Mouse (Mus musculus): ENCODE results near the gene Rgs4.

The Rgs4 gene

DNA sequence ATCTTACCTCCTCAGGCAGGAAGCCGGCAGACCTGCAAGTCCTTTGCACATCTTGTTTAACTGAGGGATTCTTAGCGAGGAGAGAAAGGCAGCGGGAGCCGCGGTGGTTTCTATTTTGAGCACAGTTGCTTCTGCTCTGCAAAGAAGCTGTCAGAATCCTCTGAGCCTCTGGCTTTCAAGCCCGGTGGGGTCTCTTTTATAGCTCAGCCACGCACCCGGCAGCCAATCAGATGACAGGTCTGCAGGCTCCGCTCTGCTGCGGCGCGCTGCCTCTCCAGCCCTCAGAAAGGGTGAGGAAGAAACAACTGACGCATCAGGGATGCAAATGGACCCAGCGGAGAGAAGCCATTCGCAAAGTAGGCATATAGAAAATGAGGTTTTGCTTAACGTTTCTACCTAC lies at the start of gene Rgs4:
TSS of gene Rgs4 (minus strand) at position 170 of the 400 bp plus-strand sequence.
- DNase-seq (ENCODE audit: low read depth), result no peak

DNA sequence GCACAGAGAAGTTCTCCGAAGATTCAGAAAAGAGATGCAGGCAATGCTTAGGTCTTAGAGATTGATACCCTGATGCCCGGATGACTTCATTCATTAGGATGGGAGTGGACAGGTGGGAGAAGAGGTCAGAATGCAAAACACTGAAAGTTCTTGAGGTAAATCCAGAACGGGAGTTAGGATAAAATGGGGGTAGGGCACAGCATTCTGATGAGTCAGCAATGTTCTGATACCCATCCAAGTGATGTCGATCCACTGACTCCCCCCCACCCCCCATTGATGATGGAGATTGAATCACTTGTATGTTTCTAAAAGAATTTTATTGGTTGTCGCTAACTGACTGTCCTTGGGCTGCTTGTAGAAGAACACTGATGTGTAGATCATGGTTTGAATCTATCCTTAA lies 45.0 kb upstream of the Rgs4 start:
- DNase-seq (ENCODE audit: low read depth), result no peak

DNA sequence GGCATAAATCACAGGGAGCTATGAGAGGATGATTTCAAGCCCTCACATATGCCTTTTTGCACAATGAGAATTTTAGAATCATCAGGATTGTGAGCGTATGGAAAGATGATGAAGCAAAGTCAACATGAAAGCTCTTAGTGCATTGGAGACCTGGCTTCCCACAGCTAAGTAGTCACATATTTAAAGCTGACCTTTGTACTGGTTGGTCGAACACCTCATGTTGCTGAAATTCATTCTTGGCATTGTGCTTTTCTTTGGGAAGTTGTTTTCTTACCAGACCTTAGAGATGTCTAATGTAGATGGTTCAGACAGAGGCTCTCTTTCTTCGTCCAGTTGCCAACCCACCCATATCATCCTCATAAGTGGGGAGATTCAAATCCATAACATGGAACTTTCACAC lies 38.5 kb upstream of the Rgs4 start:
- no peak for DNase-seq (ENCODE audit: low read depth)

DNA sequence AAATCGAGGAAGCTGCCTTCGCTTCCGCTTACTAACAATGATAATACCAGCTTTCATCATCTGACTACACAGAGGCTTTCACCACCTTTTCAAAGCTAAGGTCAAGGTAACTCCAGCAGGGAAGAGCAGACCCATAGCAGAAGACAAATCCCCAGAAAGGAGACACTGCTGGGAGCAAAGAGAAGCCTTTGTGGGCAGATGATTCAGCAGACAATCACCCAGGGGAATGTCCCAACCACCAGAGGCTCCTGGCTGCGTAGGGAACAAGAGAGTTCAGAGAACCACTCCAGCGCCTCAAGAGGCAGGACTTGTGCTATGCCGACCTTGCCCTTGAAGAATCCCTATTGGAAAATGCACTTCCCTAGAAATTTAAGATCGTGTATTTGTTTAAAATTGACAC lies 29.1 kb upstream of the Rgs4 start:
- DNase-seq (ENCODE audit: low read depth), result no peak

DNA sequence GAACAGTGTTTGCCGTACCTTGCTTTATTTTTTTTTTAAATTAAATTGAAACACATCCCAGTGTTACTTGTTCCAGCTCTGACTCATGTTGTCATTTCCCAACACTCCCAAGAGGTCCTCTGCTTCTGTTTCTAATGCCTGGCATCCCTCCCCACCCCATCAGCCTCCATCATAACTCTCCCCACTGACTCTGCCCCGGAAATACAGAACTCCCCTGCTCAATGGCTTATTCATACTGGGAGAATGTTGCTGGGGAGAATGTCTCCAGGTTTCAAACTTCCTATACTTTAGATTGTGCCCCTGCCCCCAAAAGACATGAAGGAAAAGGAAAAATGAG lies 17.1 kb upstream of the Rgs4 start:
- DNase-seq (ENCODE audit: low read depth), result no peak

DNA sequence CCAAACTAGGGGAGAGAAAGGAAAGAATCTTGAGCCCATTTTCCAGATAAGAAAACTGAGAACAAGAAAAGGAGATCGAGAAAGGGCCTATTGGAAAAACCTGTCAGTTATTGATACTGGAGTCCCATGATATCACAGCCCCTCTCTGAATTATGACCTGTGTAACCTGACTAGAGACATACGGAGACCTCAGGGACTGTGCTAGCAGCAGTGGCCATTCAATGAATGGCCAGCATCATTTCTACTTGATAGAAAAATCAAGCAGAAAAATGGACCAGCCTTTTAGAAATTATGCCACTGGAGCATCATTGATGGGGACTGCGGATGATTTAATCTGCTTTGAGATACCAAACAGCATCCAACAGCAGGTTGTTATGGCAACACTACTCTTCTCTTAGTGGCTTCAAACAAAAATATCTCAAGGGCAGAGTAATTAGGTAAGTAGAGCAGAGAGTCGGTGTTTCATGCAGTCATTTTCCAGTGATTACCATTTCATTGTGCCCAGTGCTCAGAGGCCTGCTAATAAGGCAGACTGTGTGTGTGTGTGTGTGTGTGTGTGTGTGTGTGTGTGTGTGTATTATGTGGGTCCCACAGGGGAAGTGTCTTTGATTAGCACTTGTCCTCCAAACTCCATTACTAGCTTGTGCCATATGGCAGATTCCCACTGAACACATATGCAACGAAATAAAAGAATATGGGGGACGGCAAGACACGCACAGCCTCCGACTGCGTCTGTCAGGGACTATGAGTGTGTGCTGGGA lies 16.6 kb upstream of the Rgs4 start:
- no peak for DNase-seq (ENCODE audit: low read depth)

DNA sequence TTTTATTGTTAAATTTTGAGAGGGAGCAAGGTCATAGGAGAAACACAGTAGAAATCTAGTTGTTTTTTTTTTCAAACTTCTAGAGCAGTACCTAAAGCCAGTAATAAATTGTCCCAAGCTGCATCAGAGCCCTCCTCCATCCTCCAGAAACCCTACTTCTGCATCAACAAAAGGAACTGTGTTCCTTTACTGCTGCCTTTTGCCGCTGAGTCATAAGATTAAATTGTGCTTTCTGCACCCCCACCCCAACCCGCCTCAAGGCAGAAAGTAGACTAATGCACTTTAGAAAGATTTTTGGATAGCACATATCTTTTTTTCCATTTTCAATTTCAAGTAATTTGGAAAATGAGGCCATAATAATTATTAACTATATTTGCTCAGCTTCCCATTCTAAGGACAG lies 15.1 kb upstream of the Rgs4 start:
- no peak for DNase-seq (ENCODE audit: low read depth)

DNA sequence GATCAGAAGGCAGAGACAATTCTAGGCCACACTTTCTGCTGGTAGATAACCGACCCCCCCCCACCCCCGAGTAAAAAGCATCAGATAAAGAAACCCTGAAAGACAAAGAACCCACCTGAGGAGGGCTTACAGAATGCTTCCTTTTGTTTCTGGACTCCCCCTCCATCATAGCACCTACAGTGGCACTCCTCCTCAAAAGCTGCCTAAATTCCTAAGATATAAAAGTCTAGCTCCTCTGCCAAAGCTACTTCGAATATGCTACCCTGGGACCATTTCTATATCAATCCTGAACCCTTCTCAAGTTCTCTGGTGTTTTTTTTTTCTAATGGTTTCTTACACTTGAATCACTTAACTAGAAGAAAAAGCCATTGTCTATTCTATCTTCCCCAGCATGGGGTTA lies 9.1 kb upstream of the Rgs4 start:
- DNase-seq (ENCODE audit: low read depth), result no peak

DNA sequence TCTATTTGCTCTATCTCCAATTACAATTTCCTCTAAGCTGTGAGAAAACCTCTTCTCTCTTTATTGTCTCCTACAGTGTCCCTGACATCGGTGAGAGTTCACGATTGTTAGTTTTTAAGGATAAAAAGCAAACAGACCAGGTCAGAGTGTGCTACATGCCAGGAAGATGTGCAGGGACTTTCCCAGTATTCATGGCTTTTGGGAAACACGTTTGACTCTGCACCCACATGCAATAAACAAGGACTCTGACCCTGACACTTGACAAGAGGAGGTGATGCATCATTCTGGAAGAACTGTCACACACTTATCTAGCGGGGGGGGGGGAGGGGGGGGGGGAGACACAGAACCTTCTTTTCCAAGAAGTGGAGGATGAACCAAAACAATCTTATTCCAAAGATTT lies 5.0 kb upstream of the Rgs4 start:
- DNase-seq (ENCODE audit: low read depth), result no peak

DNA sequence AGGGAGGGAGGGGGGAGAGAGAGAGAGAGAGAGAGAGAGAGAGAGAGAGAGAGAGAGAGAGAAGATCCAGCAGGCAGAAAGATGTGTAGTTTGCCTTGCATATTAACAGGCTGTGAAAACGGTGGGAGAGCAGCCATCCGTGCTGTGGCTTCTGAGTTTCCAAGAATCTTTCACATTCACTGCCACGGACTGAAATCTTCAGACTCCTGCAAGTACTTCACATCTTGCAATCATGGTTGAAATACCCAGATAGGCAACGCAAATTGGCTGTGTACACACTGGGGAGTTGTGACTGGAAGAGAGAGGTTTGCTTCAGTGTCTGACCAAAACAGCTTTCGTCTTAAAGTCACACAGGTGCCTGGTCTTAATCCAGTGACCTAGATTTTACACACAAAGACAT lies 997 bp upstream of the Rgs4 start:
- DNase-seq (ENCODE audit: low read depth), result no peak

DNA sequence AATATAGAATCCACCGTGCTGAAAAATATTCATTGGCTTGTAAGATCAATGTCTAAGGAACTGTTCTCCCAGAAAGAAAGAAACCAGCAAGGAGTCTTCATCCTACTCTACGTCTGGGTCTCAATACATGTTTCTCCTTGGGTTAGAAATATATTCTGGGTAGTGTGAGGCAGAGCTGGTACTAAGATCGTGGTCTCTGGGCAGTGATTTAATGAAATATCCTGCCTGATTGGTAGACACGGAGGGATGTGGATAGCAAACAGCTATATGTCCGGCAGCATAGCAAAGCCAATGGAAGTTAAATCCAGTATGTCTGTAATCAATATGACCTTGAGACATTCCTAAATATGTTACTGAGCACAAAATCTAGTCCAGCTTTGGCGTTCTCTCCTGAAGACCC lies 460 bp upstream of the Rgs4 start:
- no peak for DNase-seq (ENCODE audit: low read depth)

DNA sequence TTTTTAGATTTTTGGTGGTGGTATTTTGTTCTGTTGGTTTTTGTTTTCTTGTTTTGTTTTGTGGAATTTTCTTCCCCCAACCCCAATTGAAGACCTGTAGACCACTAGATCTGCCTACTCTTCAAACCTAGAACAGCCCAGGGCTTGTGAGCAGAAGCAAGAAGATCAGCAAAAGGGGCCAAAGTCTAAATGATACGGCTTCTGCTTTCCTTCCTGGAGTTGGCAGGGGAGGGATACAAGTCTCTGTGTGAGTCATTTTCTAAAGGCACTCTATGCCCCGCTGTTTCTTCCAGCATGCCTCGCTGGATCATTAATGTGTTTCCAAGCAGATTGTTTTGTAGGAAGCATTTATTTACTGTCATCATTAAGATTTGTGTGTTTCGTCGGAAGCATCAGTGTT lies 6.3 kb downstream of the Rgs4 start:
- no peak for DNase-seq (ENCODE audit: low read depth)

DNA sequence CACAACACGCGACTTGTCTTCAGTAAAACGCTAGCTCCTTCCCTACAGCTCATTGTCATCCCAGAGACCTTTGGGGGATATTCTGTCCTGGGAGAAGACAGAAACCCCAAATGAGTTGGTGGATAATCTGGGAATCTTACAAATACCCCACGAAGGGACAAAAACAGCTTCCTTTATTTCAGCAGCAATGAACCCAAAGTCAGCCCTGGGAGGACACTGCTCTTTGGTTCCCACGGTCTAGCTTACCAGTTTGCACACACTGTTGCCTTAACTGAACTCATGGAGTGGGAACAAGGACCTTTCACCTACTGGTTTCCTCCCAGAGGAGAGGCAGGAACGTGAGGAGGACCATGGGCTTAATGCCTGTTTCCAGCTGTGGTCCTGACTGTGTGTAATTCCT lies 10.2 kb downstream of the Rgs4 start:
- no peak for DNase-seq (ENCODE audit: low read depth)

DNA sequence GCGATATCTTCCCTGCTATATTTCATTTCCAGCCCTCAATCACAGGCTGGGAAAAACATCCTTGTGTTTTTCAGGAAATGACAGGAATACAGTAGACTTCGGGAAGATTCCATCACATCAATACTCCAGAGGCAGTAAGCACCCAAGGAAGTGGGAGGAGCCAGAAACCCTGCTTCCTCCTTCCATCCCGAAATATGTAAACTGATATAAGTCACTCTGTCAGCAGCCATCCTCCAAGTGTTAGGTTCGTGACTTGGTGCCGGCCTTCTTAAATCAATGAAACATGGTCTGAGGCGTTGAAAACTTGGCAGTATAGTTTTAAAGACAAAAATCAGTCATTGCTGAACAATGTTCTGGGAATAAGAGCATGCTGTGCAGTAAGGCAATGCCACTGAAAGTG lies 11.3 kb downstream of the Rgs4 start:
- DNase-seq (ENCODE audit: low read depth), result no peak

DNA sequence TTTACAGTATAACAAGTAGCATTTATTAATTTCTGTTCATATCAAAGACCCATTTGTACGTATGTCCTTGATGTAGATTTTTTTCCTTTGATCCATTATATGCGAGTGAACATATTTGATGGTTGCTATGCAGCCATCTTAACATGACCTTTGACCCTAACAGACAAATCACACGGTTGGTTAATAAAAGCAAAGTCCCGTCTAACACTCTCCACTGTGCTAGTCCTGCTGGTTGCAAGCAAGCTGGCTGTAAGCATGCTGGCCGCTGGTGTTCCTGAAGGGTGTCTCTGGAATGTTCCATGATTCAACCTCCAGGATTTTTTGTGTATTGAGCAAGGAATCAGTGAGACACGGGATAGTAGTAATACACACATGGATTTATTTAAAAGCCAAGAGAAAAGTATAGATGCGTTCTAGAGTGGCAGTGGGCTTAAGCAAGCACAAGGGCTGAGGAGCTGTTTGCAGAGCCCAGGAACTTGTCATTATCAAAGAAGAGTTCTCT lies 16.8 kb downstream of the Rgs4 start:
- DNase-seq (ENCODE audit: low read depth), result no peak

DNA sequence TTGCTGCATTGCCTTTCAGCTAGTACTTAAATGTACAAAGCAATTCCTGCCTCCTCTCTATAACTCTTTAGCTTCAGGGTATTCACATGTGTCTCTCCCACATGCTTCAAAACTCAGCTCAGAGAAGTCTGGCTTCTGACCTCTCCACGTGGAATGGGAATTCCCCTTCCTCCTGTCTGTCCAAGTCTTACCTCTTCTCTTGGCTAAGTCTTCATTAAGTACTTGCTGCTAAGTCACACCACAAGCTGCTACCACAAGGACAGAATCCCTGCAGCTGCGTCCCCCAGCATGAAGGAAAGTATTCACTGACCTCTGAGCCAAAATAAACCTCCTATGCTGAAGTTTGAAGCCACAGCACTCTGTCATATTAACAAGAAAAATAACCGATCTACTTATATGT lies 21.1 kb downstream of the Rgs4 start:
- DNase-seq (ENCODE audit: low read depth), result no peak

DNA sequence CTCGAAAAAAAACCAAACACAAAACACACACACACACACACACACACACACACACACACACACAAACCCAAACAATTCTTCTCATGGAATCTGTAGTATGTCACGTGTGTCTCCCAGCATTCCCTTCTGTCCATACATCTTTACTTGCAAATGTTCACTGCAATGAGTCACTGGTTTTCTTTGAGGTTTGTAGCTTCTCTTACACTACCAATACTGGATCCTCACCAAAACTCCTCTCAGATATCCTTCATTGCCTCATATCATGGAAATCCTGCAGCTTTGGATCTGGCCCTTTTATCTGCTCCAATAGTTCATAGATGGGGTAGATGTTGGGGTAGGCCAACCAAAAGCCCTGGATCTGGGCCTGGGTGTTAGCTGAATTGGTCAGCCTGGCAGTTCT lies 25.6 kb downstream of the Rgs4 start:
- no peak for DNase-seq (ENCODE audit: low read depth)

DNA sequence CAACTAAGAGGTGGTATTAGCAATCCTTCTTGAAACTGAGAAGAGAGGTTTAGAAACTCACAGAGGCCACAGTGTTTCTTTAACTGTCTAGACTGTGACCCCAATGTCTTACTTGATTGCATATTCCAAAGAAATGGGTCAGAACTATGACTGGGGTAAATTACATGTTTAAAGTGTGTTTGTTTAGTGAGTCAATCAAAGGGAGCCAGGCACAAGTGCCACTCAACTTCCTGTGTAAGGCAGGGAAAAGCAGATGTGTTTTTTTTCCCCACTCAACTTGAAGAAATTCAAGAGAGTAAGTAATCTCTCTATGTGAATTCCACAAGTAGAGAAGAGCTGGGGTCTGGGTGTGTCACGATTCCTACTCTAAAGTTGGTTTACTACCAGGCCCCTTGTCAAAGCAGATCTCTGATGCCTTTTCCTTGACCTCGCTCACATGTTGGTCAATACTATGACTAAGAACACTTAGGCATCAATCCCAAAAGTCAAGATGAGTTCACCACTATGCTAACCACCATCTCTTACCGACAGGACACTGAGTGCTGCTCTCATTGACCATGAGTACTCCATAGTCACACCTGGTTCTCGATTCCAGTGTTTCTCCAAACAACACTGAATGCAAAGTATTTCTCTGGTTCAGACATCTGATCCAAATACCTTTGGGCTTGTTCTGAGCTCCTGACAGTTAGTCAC lies 42.9 kb downstream of the Rgs4 start:
- DNase-seq (ENCODE audit: low read depth), result no peak

DNA sequence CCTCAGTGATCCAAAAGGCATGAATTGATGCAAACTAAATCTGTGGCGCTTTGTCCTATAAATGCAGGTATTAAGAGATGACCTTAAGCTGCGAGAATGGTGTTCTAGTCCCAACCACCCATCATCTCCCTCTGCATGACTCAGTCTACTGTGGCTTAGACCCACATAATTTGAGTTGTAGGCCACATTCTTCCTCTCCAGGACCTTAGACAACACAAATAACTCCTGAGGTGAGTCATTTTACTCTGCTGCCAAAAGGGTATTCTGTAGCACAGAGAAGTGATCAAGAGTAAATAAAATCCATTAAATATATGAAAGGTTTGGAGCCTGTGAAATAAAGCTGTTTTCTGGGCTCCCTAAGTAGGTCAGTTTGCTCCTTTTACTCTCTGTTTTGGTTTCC lies 48.3 kb downstream of the Rgs4 start:
- no peak for DNase-seq (ENCODE audit: low read depth)

DNA sequence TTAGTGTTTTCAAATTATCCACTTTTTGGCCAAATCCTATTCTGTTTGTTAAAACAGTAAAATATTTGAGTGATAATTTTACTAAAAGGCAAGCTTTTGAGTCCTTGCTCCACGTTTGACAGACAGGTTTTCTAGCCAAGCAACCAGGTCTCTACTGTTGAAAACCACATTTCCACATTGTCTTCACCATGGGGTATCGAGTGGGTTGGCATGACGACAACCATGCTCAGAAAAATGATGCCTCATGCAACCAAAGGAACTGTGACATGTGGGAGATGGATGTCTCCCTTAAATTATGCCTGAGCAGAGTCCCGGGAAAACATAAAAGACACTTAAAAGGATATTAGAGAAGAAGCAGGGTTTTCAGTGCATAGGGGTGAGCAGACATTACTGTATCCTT lies 50.2 kb downstream of the Rgs4 start:
- no peak for DNase-seq (ENCODE audit: low read depth)

DNA sequence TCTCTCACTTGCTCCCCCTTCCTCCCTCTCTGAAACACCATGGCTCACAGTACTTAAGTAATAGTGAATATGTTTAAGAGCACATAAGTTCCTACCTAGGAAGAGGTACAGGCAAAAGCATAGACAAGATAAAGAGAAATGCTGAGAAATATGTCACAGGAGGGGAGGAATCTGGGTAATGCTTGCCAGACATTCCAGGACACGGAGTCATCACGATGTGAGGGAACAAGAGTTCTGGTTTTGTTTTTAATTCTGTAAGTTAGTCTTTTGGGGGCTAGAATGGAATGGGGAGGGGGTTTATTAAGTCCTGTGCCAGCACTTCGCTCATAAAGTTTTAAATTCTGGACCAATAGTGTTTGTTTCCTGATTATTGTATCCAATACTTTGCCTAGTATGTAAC lies 52.1 kb downstream of the Rgs4 start:
- no peak for DNase-seq (ENCODE audit: low read depth)

DNA sequence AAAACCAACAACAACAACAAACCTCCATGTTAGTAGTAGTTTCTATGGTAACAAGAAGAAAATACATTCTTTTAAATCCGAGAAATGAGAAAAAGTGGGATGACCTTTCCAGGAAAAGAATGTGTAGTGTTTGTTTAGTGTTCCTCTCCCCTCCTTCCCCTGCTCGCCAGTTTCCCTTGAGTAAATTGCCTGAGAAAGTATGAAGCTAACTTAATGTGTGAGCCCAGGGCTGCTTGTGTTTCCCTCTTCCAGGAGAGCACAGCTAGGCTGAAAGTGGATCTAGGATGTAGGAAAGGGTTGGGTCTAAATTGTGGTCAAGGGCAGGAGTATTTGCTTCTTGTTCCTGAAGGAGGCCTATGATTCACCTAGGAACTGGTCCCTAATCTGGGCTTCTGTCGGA lies 53.9 kb downstream of the Rgs4 start:
- no peak for DNase-seq (ENCODE audit: low read depth)

DNA sequence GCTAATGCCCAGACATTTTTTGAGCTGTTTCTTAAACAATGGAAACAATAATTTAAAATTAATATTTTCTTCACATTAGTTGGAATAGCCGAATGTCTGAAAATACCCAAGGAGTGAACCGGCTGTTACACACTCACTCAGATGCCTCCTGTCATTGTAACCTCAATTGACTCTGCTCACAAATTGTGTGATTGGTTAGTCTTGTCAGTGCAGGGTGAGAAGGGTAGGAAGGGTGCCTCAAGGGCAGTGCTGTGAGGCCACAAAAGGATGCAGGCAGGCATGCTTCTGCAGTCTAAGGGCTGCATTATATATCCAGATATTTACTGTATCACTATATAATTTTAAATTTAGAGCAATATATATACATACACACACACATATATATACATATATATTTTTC lies 54.4 kb downstream of the Rgs4 start:
- no peak for DNase-seq (ENCODE audit: low read depth)
